ENCODE assay signal across 8 mouse cellular contexts in genomic region chr12:91313974-91314587, GRCm38 (mm10).
DNase-seq lines count a peak whose midpoint lies in the region; ATAC-seq and TF ChIP-seq lines count a peak whose summit lies in the region.

No protein-coding gene starts in this region.

- no peak overlapping the region for H3K4me3 ChIP-seq in hindbrain, embryonic 11.5 days (ENCODE audit: low read depth, low read length)
- H3K4me3 ChIP-seq in hindbrain, embryonic 10.5 days = no peak overlapping the region
- H3K4me3 ChIP-seq in C2C12 (ENCODE audit: insufficient read depth, poor library complexity, severe bottlenecking) = no peak overlapping the region

- no peaks in the 10 kb centered on the region for H3K27me3 ChIP-seq in hindbrain, embryonic 11.5 days (ENCODE audit: control insufficient read depth, insufficient read depth, low read length)
- no peaks in the 10 kb centered on the region for H3K27me3 ChIP-seq in hindbrain, embryonic 10.5 days (ENCODE audit: insufficient read depth, poor library complexity, severe bottlenecking)
- H3K27me3 ChIP-seq in C2C12 (ENCODE audit: control insufficient read depth, insufficient read depth, insufficient read length) = no peaks in the 10 kb centered on the region

- H3K4me1 ChIP-seq in hindbrain, embryonic 11.5 days (replicated peaks; ENCODE audit: control insufficient read depth, insufficient read depth, low read length) = no peaks in the 10 kb centered on the region
- H3K4me1 ChIP-seq in hindbrain, embryonic 10.5 days (replicated peaks) = no peaks in the 10 kb centered on the region

- 63% methylated on average over 10 of the region's 10 CpGs for WGBS in hindbrain, embryonic 11.5 days
- 62% methylated on average over 10 of the region's 10 CpGs for WGBS in hindbrain, embryonic 10.5 days

- H3K9me3 ChIP-seq in hindbrain, embryonic 11.5 days (ENCODE audit: control insufficient read depth, low read length) = no peaks in the 10 kb centered on the region
- no peaks in the 10 kb centered on the region for H3K9me3 ChIP-seq in hindbrain, embryonic 10.5 days

- H3K79me2 ChIP-seq in C2C12 (ENCODE audit: control insufficient read depth, insufficient read depth) = no peaks in the 10 kb centered on the region

- no peak overlapping the region for H3K4me2 ChIP-seq in hindbrain, embryonic 11.5 days (replicated peaks; ENCODE audit: low read depth, low read length)

- no peaks in the 10 kb centered on the region for H3K79me3 ChIP-seq in C2C12 (ENCODE audit: low read depth)

- peak; percentile 76 for ATAC-seq in hindbrain, embryonic 11.5 days (ENCODE audit: low FRiP score)
- peak; percentile 66; the same call in 1 of the 2 replicates for ATAC-seq in megakaryocyte, adult 5-6 weeks (ENCODE audit: poor library complexity, severe bottlenecking)

- peak; percentile 12 for TF ChIP-seq CTCF in C2C12 (IDR thresholded peaks at IDR 0.05; ENCODE audit: control insufficient read depth, insufficient read depth, insufficient read length)

- peak; percentile 51 for DNase-seq in hindbrain, embryonic 11.5 days (ENCODE audit: low spot score)
- DNase-seq in hindbrain, embryonic 10.5 days (ENCODE audit: low spot score) = no peak
- DNase-seq in adipocyte (ENCODE audit: low spot score) = peak; percentile 69
- DNase-seq in forelimb bud, embryonic 11.5 days (ENCODE audit: low read depth, low spot score) = peak; percentile 63
- DNase-seq in gastrocnemius, postnatal 25 days = no peak
- DNase-seq in ovary, adult 18-20 months (ENCODE audit: low spot score) = no peak

- no peak overlapping the region for H3K27ac ChIP-seq in hindbrain, embryonic 11.5 days (ENCODE audit: low read depth, low read length)
- no peak overlapping the region for H3K27ac ChIP-seq in hindbrain, embryonic 10.5 days

- no peak overlapping the region for H3ac ChIP-seq in C2C12 (ENCODE audit: control insufficient read depth, insufficient read length, low read depth)

- no peak overlapping the region for H3K9ac ChIP-seq in hindbrain, embryonic 11.5 days (ENCODE audit: low read depth, low read length)

- no peaks in the 10 kb centered on the region for H3K36me3 ChIP-seq in hindbrain, embryonic 11.5 days (ENCODE audit: control insufficient read depth, insufficient read depth, low read length)
- no peaks in the 10 kb centered on the region for H3K36me3 ChIP-seq in hindbrain, embryonic 10.5 days
- H3K36me3 ChIP-seq in C2C12 (ENCODE audit: control insufficient read depth, insufficient read depth) = no peaks in the 10 kb centered on the region

TF ChIP-seq in C2C12, 6 proteins besides CTCF, POLR2A, EP300 and RAD21:
- TF ChIP-seq MYOD1 (IDR thresholded peaks at IDR 0.05; ENCODE audit: control insufficient read depth, insufficient read length, low read depth) = no peak
- TF ChIP-seq USF1 (IDR thresholded peaks at IDR 0.05; ENCODE audit: low read depth) = no peak

Comparison
In these comparisons a context has a peak if more than half of its experiments do, and no peak if none do; other contexts are left out.
1. DNase-seq: peak in hindbrain, embryonic 11.5 days (single experiment), adipocyte (single experiment) and forelimb bud, embryonic 11.5 days (single experiment); none in hindbrain, embryonic 10.5 days (single experiment), gastrocnemius, postnatal 25 days (single experiment) and ovary, adult 18-20 months (single experiment).